ENCODE assay signal across 8 mouse cellular contexts in genomic region chr4:155250361-155251117, GRCm38 (mm10). TPM values are rescaled to one million over a fixed set of nuclear protein-coding genes. Genes with fewer than 3 reads are reported as not detected.
A peak's percentile ranks its signal among the peaks of the same experiment; 100 is the strongest.
DNase-seq lines count a peak whose midpoint lies in the region; ATAC-seq and TF ChIP-seq lines count a peak whose summit lies in the region.

No protein-coding gene starts in this region.

- peaks cover 0 to 11% of the 10 kb centered on the region in 2 experiments for H3K4me1 ChIP-seq in MEL (ENCODE audit: control insufficient read depth in 1 of 2, insufficient read depth in 2 of 2, low read length in 2 of 2)
- H3K4me1 ChIP-seq in embryonic facial prominence, embryonic 10.5 days = peaks cover 47% of the 10 kb centered on the region
- H3K4me1 ChIP-seq in limb, embryonic 11.5 days (ENCODE audit: control insufficient read depth, insufficient read depth, low read length) = peaks cover 22% of the 10 kb centered on the region
- peaks cover 39% of the 10 kb centered on the region for H3K4me1 ChIP-seq in midbrain, embryonic 15.5 days

- 0 out of 4 replicates have a peak, but pooled peaks have one; percentile 1 for ATAC-seq in hematopoietic stem cell, adult 5-6 weeks (replicated peaks in 1 of 2; ENCODE audit: insufficient read depth in 1 of 2, low FRiP score in 2 of 2, low TSS enrichment in 1 of 2, low read depth in 1 of 2, poor library complexity in 2 of 2, severe bottlenecking in 2 of 2)
- no peak for ATAC-seq in limb, embryonic 11.5 days (ENCODE audit: insufficient number of reproducible peaks, low FRiP score, low TSS enrichment, low read depth)
- ATAC-seq in midbrain, embryonic 15.5 days (replicated peaks) = peak; percentile 38

- no peaks in the 10 kb centered on the region for H3K27me3 ChIP-seq in MEL (ENCODE audit: control insufficient read depth in 1 of 2, insufficient read depth in 2 of 2, low read length in 2 of 2)
- H3K27me3 ChIP-seq in embryonic facial prominence, embryonic 10.5 days (replicated peaks; ENCODE audit: low read depth, poor library complexity, severe bottlenecking) = no peaks in the 10 kb centered on the region
- no peaks in the 10 kb centered on the region for H3K27me3 ChIP-seq in limb, embryonic 11.5 days (ENCODE audit: control insufficient read depth, insufficient read depth, low read length)
- no peaks in the 10 kb centered on the region for H3K27me3 ChIP-seq in midbrain, embryonic 15.5 days (replicated peaks)

- peak; percentile 23 to 26 for DNase-seq in layer of hippocampus, postnatal 25 days (ENCODE audit: extremely low spot score in 1 of 2, low spot score in 1 of 2)
- DNase-seq in layer of hippocampus, adult 9-10 months (ENCODE audit: low spot score) = no peak
- DNase-seq in MEL (ENCODE audit: low read depth, low spot score) = peak; percentile 37
- DNase-seq in embryonic facial prominence, embryonic 10.5 days (ENCODE audit: low spot score) = no peak
- DNase-seq in limb, embryonic 11.5 days (ENCODE audit: low spot score) = peak; percentile 35
- DNase-seq in gastrocnemius, adult 8-10 months (ENCODE audit: low spot score in 2 of 2) = no peak

- peak overlapping the region; percentile 81 for H3K9ac ChIP-seq in MEL (ENCODE audit: control insufficient read depth, low read depth, low read length, poor library complexity, severe bottlenecking)
- peak overlapping the region; percentile 83 for H3K9ac ChIP-seq in limb, embryonic 11.5 days (ENCODE audit: low read length)
- H3K9ac ChIP-seq in midbrain, embryonic 15.5 days = peak overlapping the region; percentile 69

- peaks cover 0 to 5% of the 10 kb centered on the region in 2 experiments; a peak in 2 of 4 replicates for H3K36me3 ChIP-seq in MEL (ENCODE audit: control insufficient read depth in 1 of 2, insufficient read depth in 2 of 2, low read length in 2 of 2)
- H3K36me3 ChIP-seq in embryonic facial prominence, embryonic 10.5 days (replicated peaks) = peaks cover 30% of the 10 kb centered on the region
- no peaks in the 10 kb centered on the region for H3K36me3 ChIP-seq in limb, embryonic 11.5 days (ENCODE audit: control insufficient read depth, insufficient read depth, low read length)
- H3K36me3 ChIP-seq in midbrain, embryonic 15.5 days (replicated peaks) = no peaks in the 10 kb centered on the region

- 0 out of 4 replicates have a peak, but pooled peaks of 1 of the 2 experiments have one; percentile 16 for TF ChIP-seq EP300 in MEL (IDR thresholded peaks at IDR 0.05; ENCODE audit: low read depth in 1 of 2, low read length in 2 of 2)

- H3K4me2 ChIP-seq in limb, embryonic 11.5 days (ENCODE audit: low read depth, severe bottlenecking) = peak overlapping the region; percentile 97
- H3K4me2 ChIP-seq in midbrain, embryonic 15.5 days = peak overlapping the region; percentile 91

- no peak for TF ChIP-seq RAD21 in MEL (IDR thresholded peaks at IDR 0.05; ENCODE audit: low read depth, low read length)

- no peak for TF ChIP-seq CTCF in MEL (IDR thresholded peaks at IDR 0.05 in 2 of 3, conservative IDR thresholded peaks at IDR 0.05 in 1 of 3; ENCODE audit: control insufficient read depth in 1 of 3, insufficient read depth in 1 of 3, low read depth in 2 of 3, low read length in 3 of 3, poor library complexity in 1 of 3, severe bottlenecking in 1 of 3)

- peaks cover 7% of the 10 kb centered on the region for H3K79me2 ChIP-seq in MEL (ENCODE audit: control insufficient read depth, insufficient read depth, low read length, poor library complexity)

- 12% methylated on average over 23 of the region's 23 CpGs for WGBS in embryonic facial prominence, embryonic 10.5 days
- WGBS in limb, embryonic 11.5 days = 16% methylated on average over 23 of the region's 23 CpGs
- 9% methylated on average over 23 of the region's 23 CpGs for WGBS in midbrain, embryonic 15.5 days

- H3K9me3 ChIP-seq in MEL (replicated peaks; ENCODE audit: insufficient read depth, low read length) = no peaks in the 10 kb centered on the region
- 0 out of 2 replicates have a peak, but pooled peaks cover 2% of the 10 kb centered on the region for H3K9me3 ChIP-seq in embryonic facial prominence, embryonic 10.5 days
- H3K9me3 ChIP-seq in limb, embryonic 11.5 days (ENCODE audit: control insufficient read depth, low read length) = no peaks in the 10 kb centered on the region
- H3K9me3 ChIP-seq in midbrain, embryonic 15.5 days = no peaks in the 10 kb centered on the region

- peak overlapping the region; percentile 69 to 95 for H3K4me3 ChIP-seq in MEL (ENCODE audit: control insufficient read depth in 1 of 2, insufficient read depth in 1 of 2, low read depth in 2 of 2, low read length in 2 of 2)
- H3K4me3 ChIP-seq in embryonic facial prominence, embryonic 10.5 days = peak overlapping the region; percentile 73
- H3K4me3 ChIP-seq in limb, embryonic 11.5 days (ENCODE audit: low read depth, low read length) = peak overlapping the region; percentile 61
- peak overlapping the region; percentile 54 for H3K4me3 ChIP-seq in midbrain, embryonic 15.5 days

- TF ChIP-seq POLR2A in MEL (IDR thresholded peaks at IDR 0.05; ENCODE audit: control insufficient read depth in 1 of 2, insufficient read depth in 1 of 2, low read depth in 1 of 2, low read length in 2 of 2, poor library complexity in 1 of 2) = peak; percentile 3 to 46; a peak in 1 of 4 replicates

- H3K27ac ChIP-seq in MEL (ENCODE audit: control insufficient read depth, low read depth, low read length) = peak overlapping the region; percentile 89
- H3K27ac ChIP-seq in embryonic facial prominence, embryonic 10.5 days (replicated peaks) = peak overlapping the region; percentile 96
- H3K27ac ChIP-seq in limb, embryonic 11.5 days (replicated peaks; ENCODE audit: low read depth, low read length) = peak overlapping the region; percentile 94
- H3K27ac ChIP-seq in midbrain, embryonic 15.5 days = peak overlapping the region; percentile 98

TF ChIP-seq in MEL, 35 proteins besides CTCF, POLR2A, EP300 and RAD21:
- TF ChIP-seq HCFC1 (IDR thresholded peaks at IDR 0.05; ENCODE audit: low read depth, low read length) (no peak), CHD1 (IDR thresholded peaks at IDR 0.05; ENCODE audit: low read depth, low read length) (no peak), RCOR1 (IDR thresholded peaks at IDR 0.05; ENCODE audit: low read depth, low read length) (0 out of 2 replicates have a peak, but pooled peaks have one; percentile 6), E2F4 (IDR thresholded peaks at IDR 0.05; ENCODE audit: borderline replicate concordance, low read depth, low read length) (no peak), CHD2 (IDR thresholded peaks at IDR 0.05; ENCODE audit: low read length) (no peak), MAX (IDR thresholded peaks at IDR 0.05; ENCODE audit: low read length) (peak; percentile 32), NRF1 (IDR thresholded peaks at IDR 0.05; ENCODE audit: insufficient read depth, low read depth, low read length, poor library complexity, severe bottlenecking) (0 out of 2 replicates have a peak, but pooled peaks have one; percentile 19), SIN3A (IDR thresholded peaks at IDR 0.05; ENCODE audit: low read length) (0 out of 2 replicates have a peak, but pooled peaks have one; percentile 12), NELFE (IDR thresholded peaks at IDR 0.05; ENCODE audit: low read depth, low read length) (peak; percentile 2; the same call in 1 of the 2 replicates), ZNF384 (IDR thresholded peaks at IDR 0.05; ENCODE audit: low read depth, low read length) (no peak), MXI1 (IDR thresholded peaks at IDR 0.05; ENCODE audit: low read depth, low read length) (no peak; the same call in 1 of the 2 replicates), USF2 (IDR thresholded peaks at IDR 0.05; ENCODE audit: borderline replicate concordance in 1 of 2, insufficient read depth in 1 of 2, low read depth in 1 of 2, low read length in 2 of 2) (no peak), POLR2AphosphoS5 (IDR thresholded peaks at IDR 0.05; ENCODE audit: borderline replicate concordance, low read depth, low read length) (no peak), MYB (IDR thresholded peaks at IDR 0.05; ENCODE audit: low read depth, low read length) (no peak), SMC3 (IDR thresholded peaks at IDR 0.05; ENCODE audit: low read depth, low read length) (no peak)

RNA-seq across cellular contexts. Expression of gene Faap20, which starts 0.9 kb away (rescaled TPM):
- total RNA-seq in layer of hippocampus, postnatal 25 days (2021) = 10 to 100 TPM; 29.2 to 36.6 TPM
- 14.1 and 18.6 TPM in 2 replicates for total RNA-seq in MEL (2012; rRNA removed)
- polyA plus RNA-seq in MEL (2012; ENCODE audit: insufficient read depth in 1 of 2, insufficient read length in 2 of 2, low read depth in 1 of 2, low replicate concordance in 2 of 2, missing spikeins in 1 of 2) = 10 to 100 TPM in 1 of 2 experiments, not detected in 1; 34.4 TPM
- polyA plus RNA-seq in embryonic facial prominence, embryonic 10.5 days (2016; fragmentation: Nextera tagmentation; extraction: Ambion mirVana) = 99.6 and 100 TPM in 2 replicates
- total RNA-seq in hematopoietic stem cell, adult 5-6 weeks (2017) = 16.9 and 27.5 TPM in 2 replicates
- 103 and 104 TPM in 2 replicates for polyA plus RNA-seq in limb, embryonic 11.5 days (2014; fragmentation: Nextera tagmentation; extraction: Ambion mirVana)
- 78.5 and 87.4 TPM in 2 replicates for polyA plus RNA-seq in midbrain, embryonic 15.5 days (2015; fragmentation: Nextera tagmentation; extraction: Ambion mirVana)
- total RNA-seq in gastrocnemius, adult 8-10 months (2022) = 1 to 10 TPM; 3.6 to 6.8 (median 5.0) TPM

RNA-seq across cellular contexts. Expression of gene Ski, which starts 28.1 kb away (rescaled TPM):
- 100 to 1,000 TPM; 119 to 129 TPM for total RNA-seq in layer of hippocampus, postnatal 25 days (2021)
- total RNA-seq in MEL (2012; rRNA removed) = 6.2 and 6.9 TPM in 2 replicates
- 10 to 100 TPM in 1 of 2 experiments, not detected in 1; 16.1 TPM for polyA plus RNA-seq in MEL (2012; ENCODE audit: insufficient read depth in 1 of 2, insufficient read length in 2 of 2, low read depth in 1 of 2, low replicate concordance in 2 of 2, missing spikeins in 1 of 2)
- 8.5 and 10.7 TPM in 2 replicates for polyA plus RNA-seq in embryonic facial prominence, embryonic 10.5 days (2016; fragmentation: Nextera tagmentation; extraction: Ambion mirVana)
- 10.5 and 12.5 TPM in 2 replicates for total RNA-seq in hematopoietic stem cell, adult 5-6 weeks (2017)
- polyA plus RNA-seq in limb, embryonic 11.5 days (2014; fragmentation: Nextera tagmentation; extraction: Ambion mirVana) = 17.7 and 17.8 TPM in 2 replicates
- 10.1 and 10.8 TPM in 2 replicates for polyA plus RNA-seq in midbrain, embryonic 15.5 days (2015; fragmentation: Nextera tagmentation; extraction: Ambion mirVana)
- total RNA-seq in gastrocnemius, adult 8-10 months (2022) = 10 to 100 TPM; 25.8 to 29.6 (median 28.3) TPM

Comparison
In these comparisons a context has a peak if more than half of its experiments do, and no peak if none do; other contexts are left out.
1. DNase-seq: peak in layer of hippocampus, postnatal 25 days (2 of 2), MEL (single experiment) and limb, embryonic 11.5 days (single experiment); none in layer of hippocampus, adult 9-10 months (single experiment), embryonic facial prominence, embryonic 10.5 days (single experiment) and gastrocnemius, adult 8-10 months (0 of 2).
2. Peak in every context shown above with its lines, with median percentiles within 50 percentile points of each other: H3K27ac ChIP-seq, H3K4me3 ChIP-seq and H3K9ac ChIP-seq.